Mouse (Mus musculus): ENCODE data around the gene Coro1b. TPM values are rescaled to one million over a fixed set of nuclear protein-coding genes. Genes with fewer than 3 reads are reported as not detected.

Gene Coro1b
- total and polyA plus RNA-seq, 2 experiments, result 66.1 to 109 TPM

GRCm38 (mm10) chr19:4102049-4102448, 46.4 kb upstream of the Coro1b start:
- H3K27ac ChIP-seq (replicated peaks; ENCODE audit: insufficient read depth, low read depth, low read length), result no peak overlapping the region
- no peaks in the 10 kb centered on the region for H3K36me3 ChIP-seq (ENCODE audit: control insufficient read depth, insufficient read depth, low read length)
- H3K4me1 ChIP-seq (ENCODE audit: control insufficient read depth, insufficient read depth, low read length), result peaks cover 22% of the 10 kb centered on the region
- no peak for DNase-seq (ENCODE audit: extremely low read depth, low read depth, low spot score)
- H3K79me2 ChIP-seq (ENCODE audit: control insufficient read depth, insufficient read depth, low read length), result no peaks in the 10 kb centered on the region
- WGBS, result 87% methylated on average over 2 of the region's 2 CpGs
- H3K9ac ChIP-seq (ENCODE audit: low read depth, low read length), result no peak overlapping the region
- no peak overlapping the region for H3K4me3 ChIP-seq (ENCODE audit: insufficient read depth, low read depth, low read length)
- no peak for TF ChIP-seq POLR2A (IDR thresholded peaks at IDR 0.05; ENCODE audit: extremely low read depth, insufficient read depth, low read length)
- TF ChIP-seq CTCF (IDR thresholded peaks at IDR 0.05; ENCODE audit: low read depth, low read length), result no peak
- no peaks in the 10 kb centered on the region for H3K27me3 ChIP-seq (ENCODE audit: control insufficient read depth, insufficient read depth, low read length)

DNA sequence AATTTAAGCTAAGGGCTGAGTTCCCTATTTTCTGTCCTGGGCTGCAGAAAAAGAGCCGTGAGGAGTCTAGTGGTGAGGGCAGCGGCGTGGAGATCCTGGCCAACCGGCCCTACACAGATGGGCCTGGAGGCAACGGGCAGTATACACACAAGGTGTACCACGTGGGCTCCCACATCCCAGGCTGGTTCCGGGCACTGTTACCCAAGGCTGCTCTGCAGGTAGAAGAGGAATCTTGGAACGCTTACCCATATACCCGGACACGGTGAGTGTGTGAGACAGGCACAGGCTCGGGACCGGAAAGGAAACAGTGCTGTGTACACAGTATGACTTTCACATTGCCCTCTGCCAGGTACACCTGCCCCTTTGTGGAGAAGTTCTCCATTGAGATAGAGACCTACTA, 45.8 kb upstream of the Coro1b start:
- 94% methylated on average over 12 of the region's 12 CpGs for WGBS

GRCm38 (mm10) chr19:4103294-4103693, 45.1 kb upstream of the Coro1b start:
- H3K4me3 ChIP-seq (ENCODE audit: insufficient read depth, low read depth, low read length), result no peak overlapping the region
- TF ChIP-seq CTCF (IDR thresholded peaks at IDR 0.05; ENCODE audit: low read depth, low read length), result no peak
- TF ChIP-seq POLR2A (IDR thresholded peaks at IDR 0.05; ENCODE audit: extremely low read depth, insufficient read depth, low read length), result no peak
- 98% methylated on average over 18 of the region's 18 CpGs for WGBS
- H3K4me1 ChIP-seq (ENCODE audit: control insufficient read depth, insufficient read depth, low read length), result peaks cover 16% of the 10 kb centered on the region
- no peak overlapping the region for H3K27ac ChIP-seq (replicated peaks; ENCODE audit: insufficient read depth, low read depth, low read length)
- no peaks in the 10 kb centered on the region for H3K36me3 ChIP-seq (ENCODE audit: control insufficient read depth, insufficient read depth, low read length)
- H3K27me3 ChIP-seq (ENCODE audit: control insufficient read depth, insufficient read depth, low read length), result no peaks in the 10 kb centered on the region
- H3K79me2 ChIP-seq (ENCODE audit: control insufficient read depth, insufficient read depth, low read length), result no peaks in the 10 kb centered on the region
- no peak for DNase-seq (ENCODE audit: extremely low read depth, low read depth, low spot score)
- H3K9ac ChIP-seq (ENCODE audit: low read depth, low read length), result no peak overlapping the region

More for the DNA sequence above, 45.8 kb upstream of the Coro1b start:
- no peak overlapping the region for H3K9ac ChIP-seq (ENCODE audit: low read depth, low read length)
- no peaks in the 10 kb centered on the region for H3K79me2 ChIP-seq (ENCODE audit: control insufficient read depth, insufficient read depth, low read length)
- H3K4me1 ChIP-seq (ENCODE audit: control insufficient read depth, insufficient read depth, low read length), result peaks cover 22% of the 10 kb centered on the region
- DNase-seq (ENCODE audit: extremely low read depth, low read depth, low spot score), result no peak
- no peak overlapping the region for H3K27ac ChIP-seq (replicated peaks; ENCODE audit: insufficient read depth, low read depth, low read length)
- no peaks in the 10 kb centered on the region for H3K27me3 ChIP-seq (ENCODE audit: control insufficient read depth, insufficient read depth, low read length)
- no peaks in the 10 kb centered on the region for H3K36me3 ChIP-seq (ENCODE audit: control insufficient read depth, insufficient read depth, low read length)
- no peak for TF ChIP-seq POLR2A (IDR thresholded peaks at IDR 0.05; ENCODE audit: extremely low read depth, insufficient read depth, low read length)
- no peak for TF ChIP-seq CTCF (IDR thresholded peaks at IDR 0.05; ENCODE audit: low read depth, low read length)
- H3K4me3 ChIP-seq (ENCODE audit: insufficient read depth, low read depth, low read length), result no peak overlapping the region

- no peak for DNase-seq (ENCODE audit: extremely low read depth, low read depth, low spot score)
- H3K36me3 ChIP-seq (ENCODE audit: control insufficient read depth, insufficient read depth, low read length), result no peaks in the 10 kb centered on the region
- no peak overlapping the region for H3K9ac ChIP-seq (ENCODE audit: low read depth, low read length)
- H3K79me2 ChIP-seq (ENCODE audit: control insufficient read depth, insufficient read depth, low read length), result no peaks in the 10 kb centered on the region
- H3K27me3 ChIP-seq (ENCODE audit: control insufficient read depth, insufficient read depth, low read length), result no peaks in the 10 kb centered on the region
- 85% methylated on average over 3 of the region's 3 CpGs for WGBS
- no peak overlapping the region for H3K27ac ChIP-seq (replicated peaks; ENCODE audit: insufficient read depth, low read depth, low read length)
- H3K4me3 ChIP-seq (ENCODE audit: insufficient read depth, low read depth, low read length), result no peak overlapping the region
- peaks cover 11% of the 10 kb centered on the region for H3K4me1 ChIP-seq (ENCODE audit: control insufficient read depth, insufficient read depth, low read length)
- TF ChIP-seq CTCF (IDR thresholded peaks at IDR 0.05; ENCODE audit: low read depth, low read length), result no peak
- no peak for TF ChIP-seq POLR2A (IDR thresholded peaks at IDR 0.05; ENCODE audit: extremely low read depth, insufficient read depth, low read length)
These were observed 44.6 kb upstream of the Coro1b start for GRCm38 (mm10) chr19:4103792-4104191.

DNA sequence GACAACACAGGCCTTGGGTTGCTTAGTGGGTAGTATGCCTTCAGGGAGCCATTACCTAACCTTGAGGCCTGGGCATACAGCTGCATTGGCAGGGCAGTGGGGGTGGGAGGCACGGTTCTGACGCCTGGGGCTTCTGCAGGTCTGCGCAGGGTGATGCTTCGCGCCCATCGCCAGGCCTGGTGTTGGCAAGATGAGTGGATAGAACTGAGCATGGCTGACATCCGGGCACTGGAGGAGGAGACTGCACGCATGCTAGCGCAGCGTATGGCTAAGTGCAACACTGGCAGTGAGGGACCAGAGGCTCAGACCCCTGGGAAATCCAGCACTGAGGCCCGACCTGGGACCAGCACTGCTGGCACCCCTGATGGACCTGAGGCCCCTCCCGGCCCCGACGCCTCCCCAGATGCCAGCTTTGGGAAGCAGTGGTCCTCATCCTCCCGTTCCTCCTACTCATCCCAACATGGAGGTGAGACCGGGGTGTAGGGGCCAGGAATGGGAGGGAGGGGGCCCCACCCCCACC, 43.7 kb upstream of the Coro1b start:
- DNase-seq (ENCODE audit: extremely low read depth, low read depth, low spot score), result no peak
- TF ChIP-seq CTCF (IDR thresholded peaks at IDR 0.05; ENCODE audit: low read depth, low read length), result no peak
- no peak for TF ChIP-seq POLR2A (IDR thresholded peaks at IDR 0.05; ENCODE audit: extremely low read depth, insufficient read depth, low read length)
- 96% methylated on average over 16 of the region's 16 CpGs for WGBS
- Histone ChIP-seq H3K4me3 (ENCODE audit: insufficient read depth, low read depth, low read length) (no peak overlapping the region), H3K36me3 (ENCODE audit: control insufficient read depth, insufficient read depth, low read length) (no peaks in the 10 kb centered on the region), H3K27me3 (ENCODE audit: control insufficient read depth, insufficient read depth, low read length) (no peaks in the 10 kb centered on the region), H3K27ac (replicated peaks; ENCODE audit: insufficient read depth, low read depth, low read length) (no peak overlapping the region), H3K79me2 (ENCODE audit: control insufficient read depth, insufficient read depth, low read length) (no peaks in the 10 kb centered on the region), H3K9ac (ENCODE audit: low read depth, low read length) (no peak overlapping the region), H3K4me1 (ENCODE audit: control insufficient read depth, insufficient read depth, low read length) (peaks cover 4% of the 10 kb centered on the region)

GRCm38 (mm10) chr19:4106654-4107053, 41.8 kb upstream of the Coro1b start:
- DNase-seq (ENCODE audit: extremely low read depth, low read depth, low spot score), result no peak
- Histone ChIP-seq H3K27ac (replicated peaks; ENCODE audit: insufficient read depth, low read depth, low read length) (no peak overlapping the region), H3K4me1 (ENCODE audit: control insufficient read depth, insufficient read depth, low read length) (no peaks in the 10 kb centered on the region), H3K27me3 (ENCODE audit: control insufficient read depth, insufficient read depth, low read length) (no peaks in the 10 kb centered on the region), H3K79me2 (ENCODE audit: control insufficient read depth, insufficient read depth, low read length) (no peaks in the 10 kb centered on the region), H3K4me3 (ENCODE audit: insufficient read depth, low read depth, low read length) (no peak overlapping the region), H3K36me3 (ENCODE audit: control insufficient read depth, insufficient read depth, low read length) (no peaks in the 10 kb centered on the region), H3K9ac (ENCODE audit: low read depth, low read length) (no peak overlapping the region)
- TF ChIP-seq CTCF (IDR thresholded peaks at IDR 0.05; ENCODE audit: low read depth, low read length) (no peak), POLR2A (IDR thresholded peaks at IDR 0.05; ENCODE audit: extremely low read depth, insufficient read depth, low read length) (no peak)
- 90% methylated on average over 14 of the region's 14 CpGs for WGBS
